Mouse (Mus musculus) limb, embryonic 10.5 days (tissue): ENCODE results near the gene Cluh. TPM values are rescaled to one million over a fixed set of nuclear protein-coding genes. Genes with fewer than 3 reads are reported as not detected.

Experiments
- polyA plus RNA-seq: library from polyadenylated mRNA; unstranded; fragments of >200 nt; fragmentation: Nextera tagmentation; extraction: Ambion mirVana; gene quantifications from 2 replicates; pipeline ENCODE4 v1.2.1, GENCODE M21; 2016

The Cluh gene
- polyA plus RNA-seq, 1 experiment from 2014 or later: 32.8 TPM

Other genes with a start within 250 kb of the Cluh start
- gene Rap1gap2, start 38.6 kb upstream of the Cluh start, polyA plus RNA-seq: 0.34 and 0.55 TPM in 2 replicates
- 0.24 and 0.51 TPM in 2 replicates for gene Ccdc92b, start 29.9 kb upstream of the Cluh start, polyA plus RNA-seq
- gene Pafah1b1, start 75.2 kb downstream of the Cluh start, polyA plus RNA-seq: 46.0 and 49.9 TPM in 2 replicates
- 72.4 and 73.2 TPM in 2 replicates for gene Mettl16, start 121.3 kb downstream of the Cluh start, polyA plus RNA-seq
- 4.8 and 5.7 TPM in 2 replicates for gene Mnt, start 181.4 kb downstream of the Cluh start, polyA plus RNA-seq
- gene Sgsm2, start 247.6 kb downstream of the Cluh start, polyA plus RNA-seq: 3.0 and 4.1 TPM in 2 replicates
- 55.3 and 61.4 TPM in 2 replicates for gene Tsr1, start 248.6 kb downstream of the Cluh start, polyA plus RNA-seq